Mouse (Mus musculus): Measurements from ENCODE around the gene Kcnj15. TPM values are rescaled to one million over a fixed set of nuclear protein-coding genes. Genes with fewer than 3 reads are reported as not detected.

Kcnj15 gene
- total RNA-seq, 2 experiments from 2014 or later = 0.21 to 0.30 TPM

DNA sequence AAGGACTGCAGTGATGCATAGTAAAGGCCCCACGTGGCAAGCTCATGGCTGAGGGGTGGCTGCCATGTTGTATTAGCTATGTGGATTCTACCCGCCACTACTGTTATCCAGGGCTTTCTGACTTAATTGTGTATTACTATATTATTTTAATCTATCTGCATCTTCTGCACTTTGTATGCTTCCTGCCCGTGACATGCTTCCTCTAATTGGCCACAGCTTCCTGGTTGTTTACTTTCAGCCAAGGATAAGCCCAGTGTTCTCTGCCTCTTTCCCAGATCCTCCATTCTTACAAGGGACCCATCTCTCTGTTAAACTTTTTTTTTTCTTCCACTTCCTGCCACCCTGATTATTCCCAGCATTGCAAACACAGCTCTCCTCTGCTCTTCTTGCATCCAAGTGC lies 32.0 kb downstream of the Kcnj15 start:
- no peak for DNase-seq (ENCODE audit: low spot score in 2 of 2)

GRCm38 (mm10) chr16:95291450-95292101 lies 34.2 kb downstream of the Kcnj15 start:
- no peak for DNase-seq (ENCODE audit: low spot score in 2 of 2)

DNA sequence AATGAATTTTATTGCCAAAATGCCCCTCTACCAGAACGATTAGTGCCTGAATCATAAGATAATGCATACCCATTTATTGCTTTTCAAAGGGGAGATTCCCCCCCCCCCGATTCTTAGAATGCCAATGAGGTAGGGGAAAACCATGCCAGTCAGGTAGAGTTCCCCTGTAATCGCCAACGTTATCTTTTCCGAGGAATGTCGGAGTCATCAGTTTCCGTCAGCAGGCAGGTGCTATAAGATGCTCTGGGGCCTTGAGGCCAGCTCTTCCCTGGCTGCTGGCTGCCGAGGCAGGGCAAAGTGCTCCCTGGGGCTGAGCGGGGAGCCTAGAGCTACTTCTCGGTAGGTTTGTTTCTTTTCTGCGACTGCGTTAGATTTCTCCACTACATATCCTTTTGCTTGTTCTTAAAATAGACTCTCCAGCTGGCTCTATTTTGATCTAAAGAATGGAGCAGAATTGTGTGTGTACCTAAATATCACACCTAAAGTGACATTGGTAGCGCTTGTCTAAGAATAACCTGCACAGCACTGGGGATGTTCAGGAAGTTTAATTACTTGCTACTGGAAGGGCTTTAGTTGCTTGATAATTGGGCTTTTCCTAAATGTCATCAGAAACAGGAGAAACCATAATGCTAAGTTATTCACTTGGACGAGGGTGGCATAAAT lies 35.6 kb downstream of the Kcnj15 start:
- peak in 1 of 2 experiments; percentile 5 for DNase-seq (ENCODE audit: low spot score in 2 of 2)

- DNase-seq (ENCODE audit: low spot score in 2 of 2) = no peak
These were observed 40.3 kb downstream of the Kcnj15 start for GRCm38 (mm10) chr16:95297651-95298050.

DNA sequence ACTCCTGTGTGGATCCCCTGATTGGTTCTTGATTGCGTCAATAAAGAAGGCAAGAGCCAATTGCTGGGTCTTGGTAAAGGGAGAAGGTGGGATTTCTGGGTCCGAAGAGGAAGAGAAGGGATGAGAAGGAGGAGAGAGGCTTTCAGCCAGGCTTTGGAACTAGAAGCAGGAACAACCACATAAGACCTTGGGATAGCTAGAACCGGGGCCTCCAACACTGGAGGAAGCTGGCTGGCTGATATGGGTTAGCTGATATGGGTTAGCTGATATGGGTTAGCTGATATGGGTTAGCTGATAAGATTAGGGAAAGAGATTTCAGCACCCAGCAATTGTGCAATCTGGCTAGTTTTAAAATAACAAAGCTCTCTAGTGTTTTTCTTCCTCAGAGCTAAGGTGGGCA lies 44.3 kb downstream of the Kcnj15 start:
- no peak for DNase-seq (ENCODE audit: low spot score in 2 of 2)

GRCm38 (mm10) chr16:95303676-95304075 lies 46.3 kb downstream of the Kcnj15 start:
- no peak for DNase-seq (ENCODE audit: low spot score in 2 of 2)

GRCm38 (mm10) chr16:95307823-95308360 lies 50.5 kb downstream of the Kcnj15 start:
- DNase-seq (ENCODE audit: low spot score in 2 of 2) = no peak

- no peak for DNase-seq (ENCODE audit: low spot score in 2 of 2)
These were observed 64.7 kb downstream of the Kcnj15 start for GRCm38 (mm10) chr16:95321945-95322625.

DNA sequence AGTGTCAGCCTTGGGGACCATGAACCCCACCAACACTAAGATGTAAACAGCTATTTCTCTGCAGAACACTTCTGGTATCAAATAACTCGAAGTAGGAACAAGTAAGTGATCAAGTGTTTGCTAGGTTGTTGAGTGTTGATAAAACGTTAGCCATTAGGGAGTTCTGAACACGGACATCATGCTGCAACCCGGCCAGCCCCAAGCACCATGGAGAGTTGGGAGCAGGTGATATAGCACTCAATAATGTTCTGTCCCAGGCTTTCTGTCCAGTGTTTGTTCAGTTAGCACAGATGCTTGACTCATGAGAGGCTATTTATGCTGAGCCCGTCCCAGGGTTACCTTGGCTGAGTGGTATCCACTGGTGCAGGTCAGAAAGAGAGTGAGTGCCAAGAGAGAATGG lies 74.8 kb downstream of the Kcnj15 start:
- DNase-seq (ENCODE audit: low spot score in 2 of 2) = no peak

DNA sequence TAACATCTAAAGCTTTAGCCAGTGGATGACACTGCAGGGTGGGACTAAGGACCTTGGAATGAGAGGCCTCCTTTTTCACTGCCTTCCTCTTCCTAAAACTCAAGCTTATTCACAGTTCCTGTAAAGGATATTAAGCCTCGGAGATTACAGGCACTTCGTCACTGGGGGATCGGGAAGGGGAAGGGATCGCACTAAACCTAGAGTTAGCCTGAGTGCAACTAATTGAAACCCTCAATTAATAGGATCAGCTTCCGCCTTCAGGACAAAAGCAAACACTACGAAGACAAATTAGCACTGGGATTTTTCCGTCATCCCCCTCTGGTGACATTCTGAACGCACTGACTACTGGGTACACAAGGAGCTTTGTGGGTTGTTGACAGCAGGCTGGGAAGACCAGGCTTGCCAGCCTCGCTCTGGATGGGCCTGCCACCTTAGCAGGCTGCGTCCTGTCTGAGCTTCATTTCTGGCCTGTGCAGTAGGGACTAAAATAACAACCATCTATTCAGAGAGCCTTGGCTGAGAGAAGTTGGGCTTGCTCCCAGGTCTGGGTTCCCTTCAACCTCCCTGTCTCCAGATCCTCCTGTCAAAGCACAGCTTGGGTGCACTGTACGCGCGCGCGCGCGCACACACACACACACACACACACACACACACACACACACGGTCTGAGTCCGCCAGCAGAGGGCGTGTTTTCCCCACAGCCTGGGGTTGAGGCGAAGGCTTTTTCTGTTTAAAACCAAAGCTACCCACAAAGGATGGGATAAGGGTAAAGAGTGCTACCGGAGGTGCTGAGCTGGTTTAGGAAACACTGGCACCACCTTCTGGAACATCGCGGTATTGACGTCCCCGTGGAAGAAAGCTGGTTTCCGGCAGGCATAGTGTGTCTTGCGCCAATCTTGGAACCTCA lies 83.8 kb downstream of the Kcnj15 start:
- DNase-seq (ENCODE audit: low spot score in 2 of 2) = peak; percentile 85 to 88

- no peak for DNase-seq (ENCODE audit: low spot score in 2 of 2)
These were observed 84.7 kb downstream of the Kcnj15 start for GRCm38 (mm10) chr16:95342030-95342429.

DNA sequence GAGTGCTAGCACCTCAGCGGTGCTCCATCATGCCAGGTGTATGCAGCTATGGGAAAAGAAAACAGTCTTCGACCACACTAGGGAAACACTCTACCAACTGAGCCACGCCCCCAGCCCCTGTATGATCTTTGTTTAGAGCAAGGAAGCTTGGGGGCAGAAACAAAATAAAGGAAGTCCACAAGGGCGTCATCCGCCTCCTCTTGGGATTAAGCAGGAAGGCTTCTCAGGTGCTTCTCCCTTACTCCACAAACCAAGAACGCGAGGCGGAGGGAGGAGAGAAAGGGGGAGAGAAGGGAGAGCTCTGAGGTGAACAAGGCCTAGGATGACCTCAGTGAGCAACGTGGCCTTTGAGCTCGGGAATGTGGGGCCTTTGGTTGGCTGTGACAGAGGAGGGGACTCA lies 87.6 kb downstream of the Kcnj15 start:
- no peak for DNase-seq (ENCODE audit: low spot score in 2 of 2)

GRCm38 (mm10) chr16:95345882-95346281 lies 88.5 kb downstream of the Kcnj15 start:
- peak; percentile 73 to 84 for DNase-seq (ENCODE audit: low spot score in 2 of 2)

DNA sequence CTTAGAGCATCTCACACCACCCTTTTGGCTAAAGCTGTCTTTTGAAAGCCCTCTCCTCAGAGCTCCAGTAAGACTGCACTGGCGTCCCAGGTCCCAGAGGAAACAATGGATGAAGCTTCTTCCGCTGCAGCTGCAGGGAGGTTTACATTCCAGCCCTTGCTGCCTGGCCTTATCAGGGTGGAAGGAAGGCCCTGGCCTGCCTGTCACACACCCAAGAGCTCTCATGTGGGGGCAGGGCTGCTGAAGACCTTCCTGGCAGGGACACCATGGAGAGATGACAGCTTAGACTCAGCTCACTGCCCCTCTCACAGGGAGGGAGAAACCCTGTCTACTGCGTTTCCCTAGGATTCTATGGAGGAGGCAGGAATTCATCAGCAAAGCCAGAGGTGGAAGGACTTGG lies 89.8 kb downstream of the Kcnj15 start:
- DNase-seq (ENCODE audit: low spot score in 2 of 2) = no peak

DNA sequence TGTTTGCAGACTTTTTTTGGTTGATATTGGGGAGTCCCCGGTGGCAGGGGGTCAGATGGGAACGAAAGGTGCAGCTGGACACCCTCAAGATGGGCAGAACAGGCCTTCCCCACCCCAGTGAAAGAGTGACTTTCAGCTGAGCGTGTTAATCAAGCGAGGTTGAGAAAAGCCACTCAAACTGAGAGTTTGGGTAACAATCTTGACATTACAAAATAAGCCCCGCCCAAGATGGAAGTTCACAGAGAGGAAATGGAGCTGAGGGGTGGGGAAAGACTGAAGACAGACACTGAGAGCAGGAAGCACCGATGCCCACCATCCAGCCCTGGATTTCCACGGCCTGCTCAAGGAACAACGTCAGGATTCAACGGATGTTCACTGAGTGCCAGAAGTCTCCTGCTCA lies 91.2 kb downstream of the Kcnj15 start:
- no peak for DNase-seq (ENCODE audit: low spot score in 2 of 2)

DNA sequence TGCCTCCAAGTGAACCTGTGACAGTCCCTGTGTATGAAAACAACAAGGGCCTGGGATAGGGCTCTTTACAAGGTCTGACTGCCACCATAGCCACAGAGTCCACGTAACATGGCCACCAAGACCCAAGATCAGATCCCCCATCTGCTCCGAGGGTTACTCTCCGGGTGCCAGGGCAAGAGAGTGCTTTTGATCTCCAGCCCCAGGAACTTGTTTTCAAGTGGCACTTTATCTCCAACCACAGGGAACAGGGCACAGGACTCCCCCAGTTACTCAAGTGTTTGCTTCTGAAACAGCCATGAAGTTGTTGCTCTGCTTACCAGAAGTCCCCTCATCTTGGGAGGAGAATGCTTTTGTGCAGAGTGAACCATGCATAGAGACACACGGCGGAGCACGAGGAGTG lies 92.0 kb downstream of the Kcnj15 start:
- DNase-seq (ENCODE audit: low spot score in 2 of 2) = no peak

- no peak for DNase-seq (ENCODE audit: low spot score in 2 of 2)
These were observed 92.4 kb downstream of the Kcnj15 start for GRCm38 (mm10) chr16:95349745-95350144.

Data from left cerebral cortex, adult 18-20 months (tissue).